Comparison of ENCODE assay signal across 14 mouse cellular contexts in the genomic region with DNA sequence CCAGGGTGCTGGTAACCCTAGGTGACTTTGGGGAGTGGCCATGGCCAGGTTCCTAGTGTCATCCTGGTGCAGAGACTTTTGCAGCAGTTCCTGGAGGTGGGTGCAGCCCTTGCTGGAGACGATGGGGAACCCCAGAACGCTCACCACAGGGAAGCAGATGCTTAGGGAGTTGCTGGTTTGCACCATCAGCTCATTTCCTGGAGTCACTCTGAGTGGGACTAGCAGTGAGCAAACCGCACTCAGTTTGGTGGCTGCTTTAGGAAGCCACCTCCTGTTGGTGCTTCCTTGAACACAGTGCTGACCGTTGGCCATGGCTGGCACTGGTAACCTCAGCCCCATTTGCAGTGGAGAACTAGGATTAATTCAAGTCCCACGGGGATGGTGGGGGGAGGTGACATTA. TPM values are rescaled to one million over a fixed set of nuclear protein-coding genes. Genes with fewer than 3 reads are reported as not detected.
"Had no signal": no experiment of that assay in that cellular context is flagged by ENCODE, and none has a peak within 500 bp of the region (broad histone marks: within the 10 kb centered on the region; RNA-seq: fewer than 3 reads in every experiment).

No protein-coding gene starts in this region.

- H3K27ac ChIP-seq: layer of hippocampus, adult 2 months; limb, embryonic 12.5 days; lung, embryonic 15.5 days; macrophage; neural tube, embryonic 13.5 days had no signal

- H3K9me3 ChIP-seq: limb, embryonic 12.5 days; lung, embryonic 15.5 days; neural tube, embryonic 13.5 days had no signal

- H3K4me3 ChIP-seq: layer of hippocampus, adult 2 months; limb, embryonic 12.5 days; lung, embryonic 15.5 days; neural tube, embryonic 13.5 days had no signal

- DNase-seq: kidney, adult 18-20 months; kidney, postnatal 10 days; kidney, postnatal 4 days; lung, postnatal 14 days; retina, postnatal 1 day; right cerebral cortex, postnatal 25 days; thymus, postnatal 14 days had no signal

- H3K36me3 ChIP-seq: lung, embryonic 15.5 days had no signal

- H3K9ac ChIP-seq: limb, embryonic 12.5 days; lung, embryonic 15.5 days; neural tube, embryonic 13.5 days had no signal

- ATAC-seq: midbrain, embryonic 16.5 days had no signal

- H3K4me2 ChIP-seq: limb, embryonic 12.5 days; lung, embryonic 15.5 days; midbrain, embryonic 11.5 days; neural tube, embryonic 13.5 days had no signal

RNA-seq across cellular contexts. Expression of a gene that starts 9.2 kb away (rescaled TPM):
- polyA plus RNA-seq: macrophage had no signal
